ENCODE assay signal across 24 mouse cellular contexts in the genomic region with DNA sequence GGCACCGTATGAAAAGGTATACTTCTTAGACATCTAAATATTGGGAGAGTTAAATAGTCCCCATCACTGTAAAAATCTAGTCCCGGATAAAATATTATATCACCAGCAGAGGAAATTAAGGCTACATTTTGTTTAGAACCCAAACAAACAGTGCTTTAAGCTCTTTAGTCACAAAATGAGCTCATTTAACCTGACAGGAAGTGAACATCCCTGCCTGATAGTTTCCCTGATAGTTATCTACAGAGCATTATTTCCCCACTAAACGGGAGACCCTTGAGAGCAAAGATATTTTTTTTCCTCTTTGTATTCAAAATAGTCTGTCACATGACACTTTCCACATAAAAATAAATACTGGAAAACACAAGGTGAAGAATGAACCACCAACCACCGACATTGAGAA. TPM values are rescaled to one million over a fixed set of nuclear protein-coding genes. Genes with fewer than 3 reads are reported as not detected.
DNase-seq lines count a peak whose midpoint lies in the region; ATAC-seq and TF ChIP-seq lines count a peak whose summit lies in the region.
"Had no signal": no experiment of that assay in that cellular context is flagged by ENCODE, and none has a peak within 500 bp of the region (broad histone marks: within the 10 kb centered on the region; RNA-seq: fewer than 3 reads in every experiment).

No protein-coding gene starts in this region.

- H3K4me1 ChIP-seq in limb, embryonic 14.5 days (ENCODE audit: control insufficient read depth, insufficient read depth, low read length): peaks cover 4% of the 10 kb centered on the region; the same call in 1 of the 2 replicates
- peaks cover 8% of the 10 kb centered on the region for H3K4me1 ChIP-seq in limb, embryonic 10.5 days
- H3K4me1 ChIP-seq in neural tube, embryonic 14.5 days (ENCODE audit: control insufficient read depth, insufficient read depth, low read length): no peaks in the 10 kb centered on the region
- H3K4me1 ChIP-seq in midbrain, embryonic 14.5 days (ENCODE audit: control insufficient read depth, insufficient read depth, low read length): no peaks in the 10 kb centered on the region
- H3K4me1 ChIP-seq: embryonic facial prominence, embryonic 15.5 days had no signal

- no peak overlapping the region for H3K9ac ChIP-seq in limb, embryonic 14.5 days (ENCODE audit: low read depth, low read length, severe bottlenecking)
- H3K9ac ChIP-seq in neural tube, embryonic 14.5 days (replicated peaks; ENCODE audit: low read depth, low read length): no peak overlapping the region
- no peak overlapping the region for H3K9ac ChIP-seq in midbrain, embryonic 14.5 days (replicated peaks; ENCODE audit: low read length)
- H3K9ac ChIP-seq: embryonic facial prominence, embryonic 15.5 days; heart, embryonic 12.5 days; hindbrain, embryonic 15.5 days had no signal

- no peaks in the 10 kb centered on the region for H3K36me3 ChIP-seq in limb, embryonic 14.5 days (ENCODE audit: control insufficient read depth, insufficient read depth, low read length)
- no peaks in the 10 kb centered on the region for H3K36me3 ChIP-seq in limb, embryonic 10.5 days
- H3K36me3 ChIP-seq in neural tube, embryonic 14.5 days (ENCODE audit: control insufficient read depth, insufficient read depth, low read length): no peaks in the 10 kb centered on the region
- H3K36me3 ChIP-seq in midbrain, embryonic 14.5 days (ENCODE audit: control insufficient read depth, insufficient read depth, low read length): no peaks in the 10 kb centered on the region
- H3K36me3 ChIP-seq: embryonic facial prominence, embryonic 15.5 days; forebrain, embryonic 10.5 days; heart, embryonic 12.5 days; hindbrain, embryonic 10.5 days; hindbrain, embryonic 15.5 days had no signal

- no peak for DNase-seq in limb, embryonic 14.5 days (ENCODE audit: low spot score)
- DNase-seq in limb, embryonic 10.5 days (ENCODE audit: low spot score): no peak
- no peak for DNase-seq in neural tube, embryonic 10.5 days (ENCODE audit: extremely low spot score, low spot score)
- no peak for DNase-seq in midbrain, embryonic 14.5 days
- DNase-seq in heart, adult 8-10 months (ENCODE audit: low spot score): no peak
- no peak for DNase-seq in left cerebral cortex, postnatal 4 days
- DNase-seq in adipocyte (ENCODE audit: low spot score): no peak
- DNase-seq: adrenal gland, postnatal 10 days; cerebellum, adult 11 months; cerebellum, adult 8-10 months; cerebellum, postnatal 14 days; embryo, embryonic 11 days; gastrocnemius, postnatal 14 days; heart, adult 2 months had no signal

- 58% methylated on average over 4 of the region's 4 CpGs for WGBS in limb, embryonic 14.5 days
- WGBS in limb, embryonic 10.5 days: 69% methylated on average over 4 of the region's 4 CpGs
- WGBS in neural tube, embryonic 14.5 days: 63% methylated on average over 4 of the region's 4 CpGs
- WGBS in midbrain, embryonic 14.5 days: 72% methylated on average over 4 of the region's 4 CpGs

- H3K4me2 ChIP-seq in limb, embryonic 14.5 days (replicated peaks; ENCODE audit: low read depth, low read length, severe bottlenecking): no peak overlapping the region
- H3K4me2 ChIP-seq in neural tube, embryonic 14.5 days (ENCODE audit: low read depth, low read length): no peak overlapping the region
- H3K4me2 ChIP-seq in midbrain, embryonic 14.5 days (ENCODE audit: low read length): no peak overlapping the region
- H3K4me2 ChIP-seq: embryonic facial prominence, embryonic 15.5 days; heart, embryonic 12.5 days; hindbrain, embryonic 15.5 days had no signal

- no peaks in the 10 kb centered on the region for H3K27me3 ChIP-seq in limb, embryonic 14.5 days (ENCODE audit: control insufficient read depth, insufficient read depth, low read length)
- H3K27me3 ChIP-seq in limb, embryonic 10.5 days (ENCODE audit: low read depth, poor library complexity, severe bottlenecking): no peaks in the 10 kb centered on the region
- H3K27me3 ChIP-seq in neural tube, embryonic 14.5 days (ENCODE audit: control insufficient read depth, insufficient read depth, low read length): no peaks in the 10 kb centered on the region
- no peaks in the 10 kb centered on the region for H3K27me3 ChIP-seq in midbrain, embryonic 14.5 days (ENCODE audit: control insufficient read depth, insufficient read depth, low read length)
- H3K27me3 ChIP-seq: embryonic facial prominence, embryonic 15.5 days; heart, embryonic 12.5 days; hindbrain, embryonic 15.5 days had no signal

- intact Hi-C loops in left cerebral cortex, postnatal 4 days (cut with DNase I): no loop called here

- no peak for TF ChIP-seq POLR2A in limb, embryonic 14.5 days (IDR thresholded peaks at IDR 0.05; ENCODE audit: borderline replicate concordance, extremely low read depth, insufficient read depth, insufficient read length)

- H3K9me3 ChIP-seq in limb, embryonic 14.5 days (ENCODE audit: control insufficient read depth, low read length): no peaks in the 10 kb centered on the region
- no peaks in the 10 kb centered on the region for H3K9me3 ChIP-seq in limb, embryonic 10.5 days (replicated peaks)
- H3K9me3 ChIP-seq in neural tube, embryonic 14.5 days (ENCODE audit: control insufficient read depth, low read length): no peaks in the 10 kb centered on the region
- no peaks in the 10 kb centered on the region for H3K9me3 ChIP-seq in midbrain, embryonic 14.5 days (ENCODE audit: control insufficient read depth, low read length)
- H3K9me3 ChIP-seq: embryonic facial prominence, embryonic 15.5 days; forebrain, embryonic 10.5 days; heart, embryonic 12.5 days; hindbrain, embryonic 10.5 days; hindbrain, embryonic 15.5 days had no signal

- H3K27ac ChIP-seq in limb, embryonic 14.5 days (replicated peaks; ENCODE audit: low read depth, low read length): 0 out of 2 replicates have a peak overlapping the region, but pooled peaks have one; percentile 8
- no peak overlapping the region for H3K27ac ChIP-seq in limb, embryonic 10.5 days
- 0 out of 2 replicates have a peak overlapping the region, but pooled peaks have one; percentile 28 for H3K27ac ChIP-seq in neural tube, embryonic 14.5 days (ENCODE audit: low read depth, low read length)
- H3K27ac ChIP-seq in midbrain, embryonic 14.5 days (replicated peaks; ENCODE audit: low read depth, low read length): peak overlapping the region; percentile 52
- H3K27ac ChIP-seq: embryonic facial prominence, embryonic 15.5 days; forebrain, embryonic 10.5 days; heart, adult 2 months; hindbrain, embryonic 10.5 days; hindbrain, embryonic 15.5 days had no signal

- H3K4me3 ChIP-seq in limb, embryonic 14.5 days (replicated peaks; ENCODE audit: low read length): no peak overlapping the region
- H3K4me3 ChIP-seq in limb, embryonic 10.5 days: no peak overlapping the region
- H3K4me3 ChIP-seq in neural tube, embryonic 14.5 days (ENCODE audit: low read depth, low read length): no peak overlapping the region
- H3K4me3 ChIP-seq in midbrain, embryonic 14.5 days (replicated peaks; ENCODE audit: low read depth, low read length): no peak overlapping the region
- H3K4me3 ChIP-seq: embryonic facial prominence, embryonic 15.5 days; erythroblast, embryonic 14.5 days; forebrain, embryonic 10.5 days; heart, adult 2 months; heart, embryonic 12.5 days; hindbrain, embryonic 10.5 days; hindbrain, embryonic 15.5 days had no signal

- ATAC-seq in limb, embryonic 14.5 days (ENCODE audit: low FRiP score, low read depth): no peak
- no peak for ATAC-seq in neural tube, embryonic 14.5 days (ENCODE audit: low read depth)
- ATAC-seq in midbrain, embryonic 14.5 days (ENCODE audit: low FRiP score, low TSS enrichment): no peak
- ATAC-seq: forebrain, embryonic 14.5 days had no signal

RNA-seq across cellular contexts. Expression of a gene that starts 16.5 kb away (rescaled TPM):
- 0.11 and 0.18 TPM in 2 replicates for polyA plus RNA-seq in limb, embryonic 14.5 days (2012; rRNA removed)
- 0.36 and 0.43 TPM in 2 replicates for polyA plus RNA-seq in limb, embryonic 14.5 days (2014; fragmentation: Nextera tagmentation; extraction: Ambion mirVana)
- not detected in 2 replicates for polyA plus RNA-seq in limb, embryonic 10.5 days (2016; fragmentation: Nextera tagmentation; extraction: Ambion mirVana)
- polyA plus RNA-seq in neural tube, embryonic 14.5 days (2014; fragmentation: Nextera tagmentation; extraction: Ambion mirVana): 0.79 and 2.3 TPM in 2 replicates
- 1.3 and 2.3 TPM in 2 replicates for polyA plus RNA-seq in midbrain, embryonic 14.5 days (2014; fragmentation: Nextera tagmentation; extraction: Ambion mirVana)
- total RNA-seq in heart, adult 8-10 months (2022): 1 to 10 TPM in 3 of 4 experiments, under 1 TPM in 1; 0.91 to 2.5 (median 1.6) TPM
- 1 to 10 TPM; 1.4 to 1.6 TPM for total RNA-seq in left cerebral cortex, postnatal 4 days (2021)
- polyA plus RNA-seq: C2C12; embryonic facial prominence, embryonic 11.5 days; erythroblast, embryonic 14.5 days; heart, embryonic 12.5 days had no signal
